Mouse (Mus musculus): ENCODE measurements around the gene Tpt1.

DNA sequence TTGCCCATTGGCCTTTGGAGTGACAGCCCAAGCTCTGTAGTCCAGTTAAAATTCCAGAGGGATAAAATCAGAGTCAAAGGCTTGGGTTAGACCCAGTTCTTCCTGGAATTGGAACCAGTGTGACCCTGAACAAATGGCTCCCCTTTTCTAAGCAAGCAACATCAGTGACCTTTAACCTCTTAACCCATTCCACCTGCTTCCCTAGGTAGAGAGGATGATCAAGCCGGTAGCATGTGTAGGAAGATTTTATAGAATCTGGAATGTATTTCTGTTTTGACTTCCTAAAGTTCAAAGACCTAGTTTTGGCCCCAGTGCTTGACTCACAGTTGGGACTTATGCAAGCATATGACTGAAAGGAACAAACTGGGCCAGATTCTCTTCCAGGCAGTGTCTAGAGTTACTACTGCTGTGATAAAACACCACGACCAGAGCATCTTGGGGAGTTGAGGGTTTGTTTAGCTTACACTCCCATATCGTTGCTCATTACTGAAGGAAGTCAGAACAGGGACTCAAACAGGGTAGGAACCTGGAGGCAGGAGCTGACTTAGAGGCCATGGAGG lies 18.0 kb upstream of the Tpt1 start:
- no peak for TF ChIP-seq EP300 (IDR thresholded peaks at IDR 0.05; ENCODE audit: low read depth)
- no peak for TF ChIP-seq CTCF (IDR thresholded peaks at IDR 0.05; ENCODE audit: low read depth)
